Mouse (Mus musculus) kidney, embryonic 16.5 days (tissue): ENCODE measurements at regions not wholly inside any gene's neighbourhood (a gene's known extent, or its start where the extent isn't known, plus 50 kb on each side); places are given as distances from the start of the nearest gene placed in this dataset.

ENCODE experiments used
- ATAC-seq: fragments of 200-750 bp; cut with Nextera tagmentation; 2 replicates; pipeline ENCODE4 v1.8.0; 2017; ENCODE audit warnings: moderate TSS enrichment; ENCODE audit not compliant: low FRiP score, low TSS enrichment
- H3K27ac ChIP-seq: fragments of 300-500 bp; sonication (generic); 2 replicates; pipeline ENCODE4 v1.5.1; 2014; ENCODE audit warnings: low read length
- H3K27me3 ChIP-seq: fragments of 300-500 bp; sonication (generic); 2 replicates; pipeline ENCODE4 v1.6.1; 2014; ENCODE audit warnings: low read length, control low read depth, mixed read lengths; ENCODE audit not compliant: insufficient read depth
- H3K36me3 ChIP-seq: fragments of 300-500 bp; sonication (generic); 2 replicates; pipeline ENCODE4 v1.6.1; 2014; ENCODE audit warnings: low read length, control low read depth, mixed read lengths; ENCODE audit not compliant: insufficient read depth
- H3K4me1 ChIP-seq: fragments of 300-500 bp; sonication (generic); 2 replicates; pipeline ENCODE4 v1.6.1; 2014; ENCODE audit warnings: low read length, control low read depth, mixed read lengths; ENCODE audit not compliant: insufficient read depth
- H3K4me2 ChIP-seq: fragments of 300-500 bp; sonication (generic); replicated peaks from 2 replicates; pipeline ENCODE4 v1.6.1; 2014; ENCODE audit warnings: low read depth, low read length
- H3K4me3 ChIP-seq: fragments of 300-500 bp; sonication (generic); 2 replicates; pipeline ENCODE4 v1.5.1; 2014; ENCODE audit warnings: mild to moderate bottlenecking, low read length
- H3K9ac ChIP-seq: fragments of 300-500 bp; sonication (generic); replicated peaks from 2 replicates; pipeline ENCODE4 v1.6.1; 2014; ENCODE audit warnings: low read length
- H3K9me3 ChIP-seq: fragments of 300-500 bp; sonication (generic); 2 replicates; pipeline ENCODE4 v1.6.1; 2016; ENCODE audit warnings: low read length, control low read depth
- WGBS: fragments of 180-500 bp; shearing (Covaris S2); extraction: QIAGEN DNeasy Blood & Tissue Kit; methylation state at CpG from one replicate; pipeline ENCODE4 v1.1.7; 2014; 5-methylcytosine and 5-hydroxymethylcytosine counted together

GRCm38 (mm10) chr3:144302626-144303025, 97.6 kb upstream of the Lmo4 start:
- no peak for ATAC-seq

GRCm38 (mm10) chr3:144301068-144301467, 96.0 kb upstream of the Lmo4 start:
- Histone ChIP-seq H3K9ac (no peak overlapping the region), H3K4me2 (no peak overlapping the region), H3K9me3 (no peaks in the 10 kb centered on the region), H3K36me3 (no peaks in the 10 kb centered on the region), H3K27ac (no peak overlapping the region), H3K27me3 (no peaks in the 10 kb centered on the region), H3K4me1 (no peaks in the 10 kb centered on the region), H3K4me3 (no peak overlapping the region)
- ATAC-seq, result no peak
- WGBS, result 67% methylated on average over 3 of the region's 3 CpGs

More at GRCm38 (mm10) chr3:144302626-144303025, 97.6 kb upstream of the Lmo4 start:
- Histone ChIP-seq H3K9ac (no peak overlapping the region), H3K9me3 (no peaks in the 10 kb centered on the region), H3K4me3 (no peak overlapping the region), H3K4me1 (no peaks in the 10 kb centered on the region), H3K27ac (no peak overlapping the region), H3K4me2 (no peak overlapping the region), H3K36me3 (no peaks in the 10 kb centered on the region), H3K27me3 (no peaks in the 10 kb centered on the region)
- WGBS, result 89% methylated on average over 3 of the region's 3 CpGs

- Histone ChIP-seq H3K4me2 (no peak overlapping the region), H3K4me3 (no peak overlapping the region), H3K9ac (no peak overlapping the region), H3K36me3 (no peaks in the 10 kb centered on the region), H3K4me1 (no peaks in the 10 kb centered on the region), H3K9me3 (no peaks in the 10 kb centered on the region), H3K27me3 (no peaks in the 10 kb centered on the region), H3K27ac (no peak overlapping the region)
- ATAC-seq, result no peak
- WGBS, result 91% methylated on average over 5 of the region's 5 CpGs
Observed at GRCm38 (mm10) chr3:144299239-144299638, 94.2 kb upstream of the Lmo4 start.

GRCm38 (mm10) chr3:144289489-144289888, 84.5 kb upstream of the Lmo4 start:
- Histone ChIP-seq H3K27me3 (no peaks in the 10 kb centered on the region), H3K36me3 (no peaks in the 10 kb centered on the region), H3K4me2 (no peak overlapping the region), H3K9me3 (no peaks in the 10 kb centered on the region), H3K4me1 (no peaks in the 10 kb centered on the region), H3K4me3 (no peak overlapping the region), H3K27ac (no peak overlapping the region), H3K9ac (no peak overlapping the region)
- WGBS, result 70% methylated on average over 3 of the region's 3 CpGs
- no peak for ATAC-seq

GRCm38 (mm10) chr3:144286100-144286499, 81.1 kb upstream of the Lmo4 start:
- H3K27ac ChIP-seq, result no peak overlapping the region
- H3K36me3 ChIP-seq, result no peaks in the 10 kb centered on the region
- H3K27me3 ChIP-seq, result no peaks in the 10 kb centered on the region
- H3K4me1 ChIP-seq, result no peaks in the 10 kb centered on the region
- no peak overlapping the region for H3K4me2 ChIP-seq
- no peak for ATAC-seq
- H3K9ac ChIP-seq, result no peak overlapping the region
- H3K4me3 ChIP-seq, result no peak overlapping the region
- WGBS, result 66% methylated on average over 8 of the region's 8 CpGs
- H3K9me3 ChIP-seq, result no peaks in the 10 kb centered on the region

GRCm38 (mm10) chr3:144284326-144284725, 79.3 kb upstream of the Lmo4 start:
- no peak overlapping the region for H3K4me2 ChIP-seq
- no peak overlapping the region for H3K4me3 ChIP-seq
- WGBS, result 76% methylated on average over 3 of the region's 3 CpGs
- no peak overlapping the region for H3K27ac ChIP-seq
- no peak overlapping the region for H3K9ac ChIP-seq
- no peak for ATAC-seq
- H3K27me3 ChIP-seq, result no peaks in the 10 kb centered on the region
- H3K36me3 ChIP-seq, result no peaks in the 10 kb centered on the region
- H3K4me1 ChIP-seq, result no peaks in the 10 kb centered on the region
- H3K9me3 ChIP-seq, result no peaks in the 10 kb centered on the region

- H3K9ac ChIP-seq, result no peak overlapping the region
- H3K4me3 ChIP-seq, result no peak overlapping the region
- 89% methylated on average over 5 of the region's 5 CpGs for WGBS
- H3K36me3 ChIP-seq, result no peaks in the 10 kb centered on the region
- H3K4me2 ChIP-seq, result no peak overlapping the region
- H3K4me1 ChIP-seq, result no peaks in the 10 kb centered on the region
- H3K9me3 ChIP-seq, result no peaks in the 10 kb centered on the region
- no peak overlapping the region for H3K27ac ChIP-seq
- ATAC-seq, result no peak
- H3K27me3 ChIP-seq, result no peaks in the 10 kb centered on the region
Observed at GRCm38 (mm10) chr3:144273115-144273514, 68.1 kb upstream of the Lmo4 start.

- H3K9me3 ChIP-seq, result no peaks in the 10 kb centered on the region
- no peaks in the 10 kb centered on the region for H3K36me3 ChIP-seq
- H3K27me3 ChIP-seq, result no peaks in the 10 kb centered on the region
- no peak overlapping the region for H3K27ac ChIP-seq
- H3K4me1 ChIP-seq, result no peaks in the 10 kb centered on the region
- 72% methylated on average over 6 of the region's 6 CpGs for WGBS
- no peak overlapping the region for H3K4me3 ChIP-seq
- no peak overlapping the region for H3K9ac ChIP-seq
- no peak for ATAC-seq
- H3K4me2 ChIP-seq, result no peak overlapping the region
Observed at GRCm38 (mm10) chr3:144270206-144270605, 65.2 kb upstream of the Lmo4 start.

- Histone ChIP-seq H3K4me1 (no peaks in the 10 kb centered on the region), H3K36me3 (no peaks in the 10 kb centered on the region), H3K27me3 (no peaks in the 10 kb centered on the region), H3K4me3 (no peak overlapping the region), H3K27ac (no peak overlapping the region), H3K9me3 (no peaks in the 10 kb centered on the region), H3K9ac (no peak overlapping the region), H3K4me2 (no peak overlapping the region)
- WGBS, result 63% methylated on average over 3 of the region's 3 CpGs
- ATAC-seq, result no peak
Observed at GRCm38 (mm10) chr3:144264554-144264953, 59.5 kb upstream of the Lmo4 start.

GRCm38 (mm10) chr3:144260886-144261285, 55.9 kb upstream of the Lmo4 start:
- no peak overlapping the region for H3K27ac ChIP-seq
- no peak overlapping the region for H3K4me2 ChIP-seq
- no peaks in the 10 kb centered on the region for H3K9me3 ChIP-seq
- no peak overlapping the region for H3K9ac ChIP-seq
- H3K4me3 ChIP-seq, result no peak overlapping the region
- ATAC-seq, result no peak
- WGBS, result 79% methylated on average over 2 of the region's 2 CpGs
- no peaks in the 10 kb centered on the region for H3K27me3 ChIP-seq
- H3K4me1 ChIP-seq, result no peaks in the 10 kb centered on the region
- no peaks in the 10 kb centered on the region for H3K36me3 ChIP-seq
